Mouse (Mus musculus) megakaryocyte-erythroid progenitor cell, adult 5 weeks (primary cell): ENCODE results near the gene Clps. TPM values are rescaled to one million over a fixed set of nuclear protein-coding genes. Genes with fewer than 3 reads are reported as not detected.

Experiments used
- polyA plus RNA-seq: library from polyadenylated mRNA; stranded (reverse); fragments of >175 nt; gene quantifications from 2 replicates; pipeline ENCODE4 v1.2.3, GENCODE M21; 2012

The Clps gene
- not detected in 2 replicates for polyA plus RNA-seq

DNA sequence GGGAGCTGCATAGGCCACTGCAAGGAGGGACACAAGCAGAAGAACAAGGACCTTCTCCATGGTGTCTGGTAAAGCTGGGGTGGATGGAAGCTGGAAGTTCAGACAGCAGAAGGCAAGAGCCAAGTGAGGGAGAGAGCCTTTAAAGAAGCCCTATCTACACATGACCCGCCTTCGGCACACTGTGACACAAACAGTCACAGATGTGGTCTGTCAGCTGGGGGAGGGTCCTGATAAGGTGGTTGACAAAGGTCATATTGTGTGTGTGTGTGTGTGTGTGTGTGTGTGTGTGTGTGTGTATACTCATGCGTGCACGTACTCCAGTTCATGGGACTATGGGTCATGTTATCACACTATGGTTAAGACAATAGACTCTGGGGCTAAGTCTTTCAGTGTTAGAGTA, at the start of gene Clps:
Gene Clps (minus strand): TSS at position 169 of the 400 bp plus-strand sequence.

DNA sequence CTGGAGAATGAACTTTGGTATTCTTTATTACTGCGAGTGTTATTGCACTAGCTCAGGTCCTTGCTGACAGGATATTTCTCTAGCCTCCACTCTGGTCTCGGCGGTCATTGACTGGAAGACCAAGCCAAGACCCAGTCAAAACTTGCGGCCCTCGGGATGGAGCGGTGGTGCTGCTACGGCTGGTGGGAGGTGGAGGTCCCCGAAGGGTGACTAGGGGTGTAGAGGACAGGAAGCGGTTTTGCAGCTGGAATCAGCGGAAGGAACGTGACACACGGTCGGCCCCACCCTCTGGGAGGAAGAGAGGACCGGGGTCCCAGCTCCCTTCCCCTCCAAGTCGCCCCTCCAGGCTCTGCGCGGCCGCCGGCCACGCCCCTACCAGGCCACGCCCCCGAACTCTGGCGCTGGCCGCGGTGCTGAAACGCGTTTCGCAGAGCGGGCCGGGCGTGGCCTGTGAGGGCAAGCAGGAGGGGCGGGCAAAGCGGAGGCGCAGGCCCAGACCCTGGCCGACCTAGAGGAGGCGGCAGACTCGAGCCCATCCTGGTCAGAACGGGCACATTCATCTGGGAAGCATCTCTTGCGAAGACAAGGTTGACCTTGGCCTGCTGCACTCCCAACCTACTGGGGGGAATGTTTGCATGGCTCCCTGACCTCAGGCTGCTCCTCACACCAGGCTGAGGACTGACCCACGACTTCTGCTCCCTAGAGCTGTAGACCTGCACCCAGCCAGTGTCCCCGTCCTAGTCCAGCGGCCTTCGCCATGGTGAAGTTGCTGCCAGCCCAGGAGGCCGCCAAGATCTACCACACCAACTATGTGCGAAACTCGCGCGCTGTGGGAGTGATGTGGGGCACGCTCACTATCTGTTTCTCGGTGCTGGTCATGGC, 14.9 kb upstream of the Clps start, which contains the start of gene Lhfpl5:
Gene Lhfpl5 (plus strand): TSS at position 398 of the 882 bp plus-strand sequence.

DNA sequence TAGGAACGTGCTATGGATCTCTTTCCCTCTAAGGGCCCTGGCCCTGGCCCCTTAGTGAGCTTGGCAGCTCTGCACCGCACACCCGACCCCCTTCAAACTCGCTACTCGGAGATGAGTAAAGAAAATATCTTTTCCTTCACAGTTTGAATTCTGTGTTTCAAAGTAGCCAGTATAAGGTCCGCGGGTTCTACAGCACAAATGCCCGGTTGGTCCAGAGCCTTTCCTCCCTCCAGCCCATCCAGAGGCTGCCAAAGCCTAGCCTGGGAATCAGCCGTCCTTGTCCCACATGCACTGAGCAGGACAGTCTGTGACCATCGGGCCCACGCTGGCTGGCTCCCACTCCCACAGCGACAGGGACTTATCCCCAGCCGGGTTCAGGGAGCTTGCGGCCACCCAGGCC, 11.5 kb downstream of the Clps start, which contains the start of gene Clpsl2:
Gene Clpsl2 (plus strand): TSS at position 301 of the 400 bp plus-strand sequence.

DNA sequence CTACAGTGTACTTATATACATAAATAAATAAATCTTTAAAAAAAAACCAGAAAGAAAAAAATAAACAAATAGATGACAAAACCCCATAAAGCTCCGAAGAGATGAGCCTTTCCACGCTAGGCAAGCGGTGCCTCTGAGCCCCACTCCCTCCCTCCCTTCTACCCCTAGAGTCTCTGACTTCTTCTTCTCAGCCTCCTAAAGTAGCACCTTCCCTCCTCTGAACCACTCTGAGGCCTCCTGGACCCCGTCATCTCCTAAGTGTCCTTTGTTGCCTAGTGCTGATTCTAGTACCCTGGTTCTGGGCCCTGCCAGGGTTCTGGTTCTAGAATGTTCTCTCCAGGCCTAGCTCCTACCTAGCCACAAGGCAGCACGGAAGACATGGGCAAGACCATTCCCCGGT, 30.1 kb downstream of the Clps start, which contains the start of gene Armc12:
Gene Armc12 (plus strand): TSS at position 301 of the 400 bp plus-strand sequence.

DNA sequence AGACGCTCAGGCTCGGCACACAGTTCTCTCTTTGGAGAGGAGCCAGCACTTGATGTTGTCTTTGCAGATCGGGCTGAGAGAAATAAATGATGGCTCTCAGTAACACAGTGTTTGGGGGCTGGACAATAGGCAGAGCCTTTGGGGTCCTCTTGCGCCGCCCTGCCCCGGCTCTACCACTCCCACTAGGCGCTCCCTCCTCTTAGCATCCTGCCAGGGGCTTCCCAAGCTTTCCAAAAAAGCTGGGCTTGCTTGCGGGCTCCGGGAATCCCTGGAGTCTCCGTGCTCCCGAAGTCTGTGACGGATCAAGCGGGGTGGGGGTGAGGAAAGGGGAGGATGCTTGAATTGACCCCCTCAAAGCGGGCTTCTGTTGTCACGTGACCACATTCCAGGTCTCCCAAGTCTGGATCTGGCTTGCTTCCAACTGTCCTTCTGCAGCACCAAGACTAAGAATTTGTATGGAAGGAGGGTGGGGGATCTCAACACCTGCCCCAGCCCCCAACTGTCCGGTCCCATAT, 43.1 kb downstream of the Clps start, which contains the start of gene Fkbp5:
Gene Fkbp5 (minus strand): TSS at position 87 of the 515 bp plus-strand sequence.

Other genes starting within 250 kb of the Clps start
- gene Fance, start 247.2 kb downstream of the Clps start, polyA plus RNA-seq = 51.2 and 69.4 TPM in 2 replicates
- gene Rpl10a, start 232.3 kb downstream of the Clps start, polyA plus RNA-seq = 8,332 and 8,634 TPM in 2 replicates
- 1.3 and 1.9 TPM in 2 replicates for gene Tead3, start 209.9 kb downstream of the Clps start, polyA plus RNA-seq
- 0.29 and 0.40 TPM in 2 replicates for gene Tulp1, start 195.5 kb downstream of the Clps start, polyA plus RNA-seq
- 70.8 and 85.6 TPM in 2 replicates for gene Fkbp5, start 43.2 kb downstream of the Clps start, polyA plus RNA-seq
- not detected in 2 replicates for gene Armc12, start 30.0 kb downstream of the Clps start, polyA plus RNA-seq
- gene Clpsl2, start 11.4 kb downstream of the Clps start, polyA plus RNA-seq = not detected in 2 replicates
- not detected in 2 replicates for gene Lhfpl5, start 14.9 kb upstream of the Clps start, polyA plus RNA-seq
- 107 and 136 TPM in 2 replicates for gene Srpk1, start 61.9 kb upstream of the Clps start, polyA plus RNA-seq
- gene Slc26a8, start 129.5 kb upstream of the Clps start, polyA plus RNA-seq = 0.68 and 1.2 TPM in 2 replicates
- 81.6 and 100 TPM in 2 replicates for gene Mapk14, start 130.6 kb upstream of the Clps start, polyA plus RNA-seq
- gene AC170998.1, start 165.3 kb upstream of the Clps start, polyA plus RNA-seq = 0.28 TPM in 1 of 2 replicates, not detected in the other
- 3.4 and 3.7 TPM in 2 replicates for gene Mapk13, start 208.5 kb upstream of the Clps start, polyA plus RNA-seq
- gene Brpf3, start 240.3 kb upstream of the Clps start, polyA plus RNA-seq = 44.8 and 52.3 TPM in 2 replicates